ENCODE assay signal across 10 mouse cellular contexts in the genomic region with DNA sequence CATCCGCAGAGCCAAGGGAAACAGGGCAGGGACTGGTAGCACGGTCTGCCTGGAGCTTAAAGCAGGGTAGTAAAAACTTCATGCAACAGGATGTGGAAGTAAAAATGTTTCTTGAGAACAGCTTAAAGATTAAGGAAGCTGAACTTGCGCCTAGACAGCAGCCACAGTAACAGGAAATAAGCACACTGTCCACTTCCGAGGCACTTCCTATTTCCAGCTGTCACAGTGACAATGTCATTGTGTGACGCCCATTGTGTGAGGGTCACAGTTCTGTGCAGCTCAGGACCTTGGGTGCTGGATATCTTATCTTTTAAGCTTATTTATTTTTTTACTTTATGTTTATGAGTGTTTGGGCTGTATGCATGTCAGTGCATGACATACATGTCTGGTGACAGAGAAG.
DNase-seq lines count a peak whose midpoint lies in the region; ATAC-seq and TF ChIP-seq lines count a peak whose summit lies in the region.
"Had no signal": no experiment of that assay in that cellular context is flagged by ENCODE, and none has a peak within 500 bp of the region (broad histone marks: within the 10 kb centered on the region; RNA-seq: fewer than 3 reads in every experiment).

No protein-coding gene starts in this region.

- no peaks in the 10 kb centered on the region for H3K27me3 ChIP-seq in liver, adult 2 months (ENCODE audit: control insufficient read depth, insufficient read depth, low read length)
- no peaks in the 10 kb centered on the region for H3K27me3 ChIP-seq in MEL (ENCODE audit: control insufficient read depth in 1 of 2, insufficient read depth in 2 of 2, low read length in 2 of 2)
- H3K27me3 ChIP-seq in forebrain, embryonic 14.5 days (replicated peaks; ENCODE audit: control insufficient read depth, insufficient read depth, low read length), result no peaks in the 10 kb centered on the region

- no peaks in the 10 kb centered on the region for H3K9me3 ChIP-seq in MEL (replicated peaks; ENCODE audit: insufficient read depth, low read length)
- no peaks in the 10 kb centered on the region for H3K9me3 ChIP-seq in forebrain, embryonic 14.5 days (replicated peaks; ENCODE audit: control insufficient read depth, low read length)

- DNase-seq in liver, adult 2 months (ENCODE audit: extremely low read depth, low read depth, low spot score), result peak; percentile 25
- DNase-seq in liver, result no peak
- peak; percentile 43 for DNase-seq in CD4-positive helper T cell, adult 2 months (ENCODE audit: low read depth, low spot score)
- DNase-seq in MEL (ENCODE audit: low read depth, low spot score), result peak; percentile 8
- no peak for DNase-seq in layer of hippocampus, adult 8-10 months (ENCODE audit: low spot score in 2 of 2)
- no peak for DNase-seq in forebrain, embryonic 14.5 days (ENCODE audit: low spot score)
- DNase-seq: cerebellum, adult 2 months; kidney, adult 11 months had no signal

- no peak for ATAC-seq in forebrain, embryonic 14.5 days

- no peak for TF ChIP-seq EP300 in MEL (IDR thresholded peaks at IDR 0.05; ENCODE audit: low read depth in 1 of 2, low read length in 2 of 2)

- H3K79me2 ChIP-seq in liver, adult 2 months (ENCODE audit: control insufficient read depth, insufficient read depth, low read length), result no peaks in the 10 kb centered on the region
- H3K79me2 ChIP-seq in MEL (ENCODE audit: control insufficient read depth, insufficient read depth, low read length, poor library complexity), result no peaks in the 10 kb centered on the region
- no peaks in the 10 kb centered on the region for H3K79me2 ChIP-seq in macrophage (ENCODE audit: inconsistent target)

- no peak for TF ChIP-seq CTCF in liver, adult 2 months (IDR thresholded peaks at IDR 0.05; ENCODE audit: low read depth, low read length)
- TF ChIP-seq CTCF in MEL (IDR thresholded peaks at IDR 0.05 in 2 of 3, conservative IDR thresholded peaks at IDR 0.05 in 1 of 3; ENCODE audit: control insufficient read depth in 1 of 3, insufficient read depth in 1 of 3, low read depth in 2 of 3, low read length in 3 of 3, poor library complexity in 1 of 3, severe bottlenecking in 1 of 3), result no peak

- H3K4me3 ChIP-seq in liver, adult 2 months (ENCODE audit: insufficient read depth, low read depth, low read length), result no peak overlapping the region
- H3K4me3 ChIP-seq in MEL (ENCODE audit: control insufficient read depth in 1 of 2, insufficient read depth in 1 of 2, low read depth in 2 of 2, low read length in 2 of 2) (no peak overlapping the region), macrophage (ENCODE audit: inconsistent target) (no peak overlapping the region)
- no peak overlapping the region for H3K4me3 ChIP-seq in forebrain, embryonic 14.5 days (ENCODE audit: low read depth, low read length)

- no peak overlapping the region for H3K27ac ChIP-seq in liver, adult 2 months (replicated peaks; ENCODE audit: insufficient read depth, low read depth, low read length)
- H3K27ac ChIP-seq in MEL (ENCODE audit: control insufficient read depth, low read depth, low read length), result no peak overlapping the region
- peak overlapping the region; percentile 60 for H3K27ac ChIP-seq in macrophage
- no peak overlapping the region for H3K27ac ChIP-seq in forebrain, embryonic 14.5 days (ENCODE audit: low read depth, low read length)
- H3K27ac ChIP-seq: liver, embryonic 14.5 days had no signal

- no peak overlapping the region for H3K4me2 ChIP-seq in forebrain, embryonic 14.5 days (ENCODE audit: low read length)

- H3K4me1 ChIP-seq in liver, adult 2 months (ENCODE audit: control insufficient read depth, insufficient read depth, low read length), result peaks cover 8% of the 10 kb centered on the region
- H3K4me1 ChIP-seq in MEL (ENCODE audit: control insufficient read depth in 1 of 2, insufficient read depth in 2 of 2, low read length in 2 of 2), result no peaks in the 10 kb centered on the region
- peaks cover 3% of the 10 kb centered on the region for H3K4me1 ChIP-seq in forebrain, embryonic 14.5 days (ENCODE audit: control insufficient read depth, insufficient read depth, low read length)

- H3K36me3 ChIP-seq in liver, adult 2 months (ENCODE audit: control insufficient read depth, insufficient read depth, low read length), result no peaks in the 10 kb centered on the region
- no peaks in the 10 kb centered on the region for H3K36me3 ChIP-seq in MEL (ENCODE audit: control insufficient read depth in 1 of 2, insufficient read depth in 2 of 2, low read length in 2 of 2)
- H3K36me3 ChIP-seq in macrophage (ENCODE audit: inconsistent target), result no peaks in the 10 kb centered on the region
- no peaks in the 10 kb centered on the region for H3K36me3 ChIP-seq in forebrain, embryonic 14.5 days (ENCODE audit: control insufficient read depth, insufficient read depth, low read length)

- H3K9ac ChIP-seq in liver, adult 2 months (ENCODE audit: low read depth, low read length), result no peak overlapping the region
- H3K9ac ChIP-seq in MEL (ENCODE audit: control insufficient read depth, low read depth, low read length, poor library complexity, severe bottlenecking), result no peak overlapping the region
- no peak overlapping the region for H3K9ac ChIP-seq in forebrain, embryonic 14.5 days (ENCODE audit: low read length)
- H3K9ac ChIP-seq: liver, embryonic 14.5 days had no signal

- TF ChIP-seq POLR2A in liver, adult 2 months (IDR thresholded peaks at IDR 0.05; ENCODE audit: extremely low read depth, insufficient read depth, low read length), result no peak
- no peak for TF ChIP-seq POLR2A in MEL (IDR thresholded peaks at IDR 0.05; ENCODE audit: control insufficient read depth in 1 of 2, insufficient read depth in 1 of 2, low read depth in 1 of 2, low read length in 2 of 2, poor library complexity in 1 of 2)

- TF ChIP-seq RAD21 in MEL (IDR thresholded peaks at IDR 0.05; ENCODE audit: low read depth, low read length), result no peak

- 74% methylated on average over 5 of the region's 5 CpGs for WGBS in liver, adult 2 months
- WGBS in macrophage (ENCODE audit: missing documents), result 33% methylated on average over 5 of the region's 5 CpGs
- WGBS in forebrain, embryonic 14.5 days, result 88% methylated on average over 5 of the region's 5 CpGs

TF ChIP-seq in MEL, 35 proteins besides CTCF, POLR2A, EP300 and RAD21:
- no peak for TF ChIP-seq TAL1 (IDR thresholded peaks at IDR 0.05; ENCODE audit: low read length)

Comparison
In these comparisons a context has a peak if more than half of its experiments do, and no peak if none do; other contexts are left out.
1. DNase-seq: peak in liver, adult 2 months (single experiment), CD4-positive helper T cell, adult 2 months (single experiment) and MEL (single experiment); none in liver (single experiment), layer of hippocampus, adult 8-10 months (0 of 2) and forebrain, embryonic 14.5 days (single experiment).